Mouse (Mus musculus) cortical plate, adult 2 months (tissue): ENCODE results near the gene Chst4. TPM values are rescaled to one million over a fixed set of nuclear protein-coding genes. Genes with fewer than 3 reads are reported as not detected.

Source experiments
- H3K27ac ChIP-seq: fragments of 200-500 bp; 2 replicates; pipeline ENCODE4 v1.5.1; 2012; ENCODE audit warnings: low read length, control low read depth, inconsistent platforms; ENCODE audit not compliant: insufficient read depth
- H3K4me1 ChIP-seq: fragments of 200-500 bp; 2 replicates; pipeline ENCODE4 v1.6.1; 2011; ENCODE audit warnings: low read length; ENCODE audit not compliant: control insufficient read depth, insufficient read depth
- H3K4me3 ChIP-seq: fragments of 200-500 bp; 2 replicates; pipeline ENCODE4 v1.5.1; 2011; ENCODE audit warnings: mild to moderate bottlenecking, low read length, control low read depth; ENCODE audit not compliant: insufficient read depth
- CTCF ChIP-seq: fragments of 200-500 bp; IDR thresholded peaks from 2 replicates; pipeline ENCODE4 v1.5.1; 2011; ENCODE audit warnings: mild to moderate bottlenecking, control low read depth, low read length; ENCODE audit not compliant: insufficient read depth; ENCODE audit errors: extremely low read depth
- POLR2A ChIP-seq: fragments of 200-500 bp; IDR thresholded peaks from 2 replicates; pipeline ENCODE4 v1.6.1; 2011; ENCODE audit warnings: mild to moderate bottlenecking, low read length, control low read depth; ENCODE audit not compliant: insufficient read depth; ENCODE audit errors: extremely low read depth
- polyA plus RNA-seq: library from polyadenylated mRNA; depleted of rRNA; stranded (reverse); fragments of >200 nt; gene quantifications from 2 replicates; pipeline ENCODE4 v1.2.3, GENCODE M21; 2012; rRNA removed

Chst4 gene
- polyA plus RNA-seq, 1 experiment, result 0.15 TPM

DNA sequence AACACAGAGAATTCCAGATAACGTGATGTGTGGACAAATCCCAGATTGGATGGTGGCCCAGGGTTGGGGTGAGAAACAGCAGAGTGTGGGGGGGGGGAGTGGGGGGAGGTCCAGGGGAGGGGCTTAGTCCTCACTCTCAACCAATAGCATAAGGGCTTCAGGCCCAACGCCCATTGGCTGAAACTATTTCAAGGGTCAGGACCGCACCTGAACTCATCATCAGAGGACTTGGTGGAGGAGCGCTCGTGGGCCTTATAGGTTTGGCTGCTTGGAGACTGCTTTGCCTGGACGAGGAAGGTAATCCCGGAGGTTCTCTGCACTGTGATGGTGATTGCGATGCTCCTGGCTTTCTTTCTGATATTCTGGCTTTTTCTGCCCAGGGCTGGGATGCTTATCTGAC lies 49.3 kb downstream of the Chst4 start, which contains the start of gene Tat:
Gene Tat (plus strand): TSS at position 214 of the 400 bp plus-strand sequence.
- TF ChIP-seq CTCF (no peak), POLR2A (no peak)
- Histone ChIP-seq H3K27ac (no peak within 1 kb of the TSS), H3K4me3 (no peak within 1 kb of the TSS), H3K4me1 (no peaks in the 10 kb centered on the region)

- Histone ChIP-seq H3K4me3 (no peak overlapping the region), H3K4me1 (no peaks in the 10 kb centered on the region), H3K27ac (no peak overlapping the region)
- no peak for TF ChIP-seq CTCF
- no peak for TF ChIP-seq POLR2A
These were observed 50.4 kb downstream of the Chst4 start for GRCm38 (mm10) chr8:109989151-109989550.

GRCm38 (mm10) chr8:109987776-109988175 lies 51.8 kb downstream of the Chst4 start:
- Histone ChIP-seq H3K4me3 (no peak overlapping the region), H3K4me1 (no peaks in the 10 kb centered on the region), H3K27ac (no peak overlapping the region)
- no peak for TF ChIP-seq CTCF
- no peak for TF ChIP-seq POLR2A

- Histone ChIP-seq H3K27ac (no peak overlapping the region), H3K4me3 (no peak overlapping the region), H3K4me1 (no peaks in the 10 kb centered on the region)
- TF ChIP-seq POLR2A (no peak), CTCF (no peak)
These were observed 53.2 kb downstream of the Chst4 start for GRCm38 (mm10) chr8:109986384-109986783.

DNA sequence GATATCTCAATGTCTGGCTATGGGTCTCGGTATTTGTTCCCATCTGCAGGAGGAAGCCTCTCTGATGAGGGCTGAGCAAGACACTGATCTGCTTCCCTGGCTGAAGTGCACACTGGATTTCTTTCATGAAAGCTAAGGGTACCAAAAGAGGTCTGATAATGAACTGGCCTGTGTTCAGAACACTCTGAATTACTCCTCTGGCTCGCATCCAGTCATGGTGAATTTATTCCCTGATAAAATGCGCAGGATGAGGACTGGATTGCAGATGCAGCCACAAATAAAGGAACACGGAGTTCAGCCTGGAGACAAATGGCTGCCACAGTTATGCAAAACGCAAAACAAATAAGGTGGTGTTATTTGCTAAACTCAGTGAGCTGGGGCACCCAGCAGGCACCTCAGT lies 55.6 kb downstream of the Chst4 start:
- H3K27ac ChIP-seq, result peak overlapping the region; percentile 25; the same call in 1 of the 2 replicates

DNA sequence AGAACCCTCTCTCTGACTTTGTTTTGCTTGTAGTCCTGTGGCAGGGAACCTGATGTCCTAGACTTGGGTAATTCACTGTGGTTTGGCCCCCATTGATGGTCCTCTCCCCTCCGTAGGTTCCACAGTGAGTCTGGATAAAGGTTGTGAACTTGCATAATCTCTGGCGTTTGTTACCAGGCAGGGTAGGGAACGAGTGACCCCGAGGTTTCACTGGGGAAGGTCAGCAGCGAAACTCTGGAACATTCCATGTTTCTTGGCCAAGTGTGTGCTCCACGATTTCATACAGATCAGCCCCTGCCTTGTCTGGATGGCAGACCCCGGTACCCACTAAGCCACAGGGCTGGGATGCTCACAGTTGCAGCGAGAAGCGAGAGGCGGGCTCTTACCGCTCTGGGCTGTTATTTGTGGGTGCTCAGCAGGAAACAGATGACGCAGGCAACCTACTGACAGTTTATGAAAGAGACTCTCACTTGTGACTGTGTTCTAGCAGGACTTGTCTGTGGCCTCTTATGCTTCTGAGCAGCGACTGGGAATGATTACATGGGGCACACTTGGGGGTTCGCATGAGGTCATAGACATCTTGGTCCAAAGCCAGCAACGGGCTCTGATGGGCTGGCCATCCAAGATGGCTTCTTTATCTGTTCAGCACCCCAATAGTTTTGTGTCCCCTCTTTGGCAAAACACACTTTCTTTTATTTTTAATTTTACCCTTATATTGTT lies 57.0 kb downstream of the Chst4 start:
- Histone ChIP-seq H3K4me3 (no peak overlapping the region), H3K4me1 (no peaks in the 10 kb centered on the region), H3K27ac (no peak overlapping the region)
- TF ChIP-seq CTCF, result no peak
- no peak for TF ChIP-seq POLR2A

More for the DNA sequence above, 55.6 kb downstream of the Chst4 start:
- no peaks in the 10 kb centered on the region for H3K4me1 ChIP-seq
- no peak for TF ChIP-seq CTCF
- H3K4me3 ChIP-seq, result no peak overlapping the region

DNA sequence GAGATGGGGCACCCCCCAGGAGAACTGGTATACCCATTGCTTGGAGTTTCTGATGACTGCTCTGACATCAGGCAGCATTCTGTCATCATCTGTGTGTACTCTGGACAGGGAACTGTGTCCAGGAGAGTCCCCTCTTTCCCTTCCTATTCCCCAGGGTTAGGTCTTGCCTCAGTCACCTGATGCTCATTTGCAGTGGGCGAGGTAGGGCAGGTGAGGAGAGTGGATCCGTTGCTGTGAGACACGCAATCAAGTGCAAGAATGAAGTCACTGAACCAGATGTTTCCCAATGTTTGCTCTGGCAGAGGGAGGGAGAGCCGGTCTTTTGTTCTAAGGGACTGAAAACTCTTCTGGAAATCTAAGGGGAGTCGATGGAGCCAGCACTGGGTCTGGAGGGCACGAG lies 60.2 kb downstream of the Chst4 start:
- Histone ChIP-seq H3K4me3 (no peak overlapping the region), H3K27ac (no peak overlapping the region), H3K4me1 (no peaks in the 10 kb centered on the region)
- TF ChIP-seq CTCF (no peak), POLR2A (no peak)

Other genes starting within 250 kb of the Chst4 start
- 23.5 and 24.8 TPM in 2 replicates for gene Phlpp2, start 171.2 kb downstream of the Chst4 start, polyA plus RNA-seq
- 0.19 TPM in 1 of 2 replicates, not detected in the other for gene Marveld3, start 77.5 kb downstream of the Chst4 start, polyA plus RNA-seq
- not detected in 2 replicates for gene Tat, start 49.3 kb downstream of the Chst4 start, polyA plus RNA-seq
- 27.7 and 28.1 TPM in 2 replicates for gene Zfp612, start 40.0 kb upstream of the Chst4 start, polyA plus RNA-seq
- gene Gm21964, start 61.5 kb upstream of the Chst4 start, polyA plus RNA-seq, result not detected in 2 replicates
- not detected in 2 replicates for gene Gm17720, start 63.0 kb upstream of the Chst4 start, polyA plus RNA-seq
- 14.4 and 15.3 TPM in 2 replicates for gene Calb2, start 128.5 kb upstream of the Chst4 start, polyA plus RNA-seq
- 4.0 and 4.2 TPM in 2 replicates for gene Cmtr2, start 175.9 kb upstream of the Chst4 start, polyA plus RNA-seq
- 0.17 and 0.23 TPM in 2 replicates for gene Hydin, start 227.2 kb upstream of the Chst4 start, polyA plus RNA-seq